Mouse (Mus musculus) heart, embryonic 16.5 days (tissue): Measurements from ENCODE around the gene Tnfaip2. TPM values are rescaled to one million over a fixed set of nuclear protein-coding genes. Genes with fewer than 3 reads are reported as not detected.

Source experiments
- ATAC-seq: fragments of 200-750 bp; cut with Nextera tagmentation; replicated peaks from 2 replicates; pipeline ENCODE4 v1.8.0; 2017; ENCODE audit warnings: moderate number of reproducible peaks; ENCODE audit not compliant: insufficient read depth, low FRiP score; ENCODE audit errors: extremely low read depth
- H3K27ac ChIP-seq: fragments of 300-500 bp; sonication (generic); 2 replicates; pipeline ENCODE4 v1.5.1; 2014; ENCODE audit warnings: mild to moderate bottlenecking, low read length, control low read depth, moderate library complexity
- H3K27me3 ChIP-seq: fragments of 300-500 bp; sonication (generic); 2 replicates; pipeline ENCODE4 v1.6.1; 2014; ENCODE audit warnings: low read length, mixed read lengths; ENCODE audit not compliant: control insufficient read depth, insufficient read depth
- H3K36me3 ChIP-seq: fragments of 300-500 bp; sonication (generic); 2 replicates; pipeline ENCODE4 v1.6.1; 2014; ENCODE audit not compliant: control insufficient read depth, insufficient read depth
- H3K4me1 ChIP-seq: fragments of 300-500 bp; sonication (generic); 2 replicates; pipeline ENCODE4 v1.6.1; 2014; ENCODE audit warnings: low read length, mixed read lengths; ENCODE audit not compliant: control insufficient read depth, insufficient read depth
- H3K4me2 ChIP-seq: fragments of 300-500 bp; sonication (generic); 2 replicates; pipeline ENCODE4 v1.6.1; 2014; ENCODE audit warnings: low read depth, mild to moderate bottlenecking, control low read depth, low read length
- H3K4me3 ChIP-seq: fragments of 300-500 bp; sonication (generic); 2 replicates; pipeline ENCODE4 v1.5.1; 2014; ENCODE audit warnings: mild to moderate bottlenecking, control low read depth, low read length
- H3K9ac ChIP-seq: fragments of 300-500 bp; sonication (generic); 2 replicates; pipeline ENCODE4 v1.6.1; 2014; ENCODE audit warnings: low read length, control low read depth
- H3K9me3 ChIP-seq: fragments of 300-500 bp; sonication (generic); replicated peaks from 2 replicates; pipeline ENCODE4 v1.6.1; 2016; ENCODE audit warnings: low read length; ENCODE audit not compliant: control insufficient read depth
- WGBS: fragments of 180-500 bp; shearing (Covaris S2); extraction: QIAGEN DNeasy Blood & Tissue Kit; methylation state at CpG from one replicate; pipeline ENCODE4 v1.1.7; 2014; 5-methylcytosine and 5-hydroxymethylcytosine counted together
- polyA plus RNA-seq: library from polyadenylated mRNA; unstranded; fragments of >200 nt; fragmentation: Nextera tagmentation; extraction: Ambion mirVana; gene quantifications from 2 replicates; pipeline ENCODE4 v1.2.1, GENCODE M21; 2015

Gene Tnfaip2
- polyA plus RNA-seq: 3.2 and 4.8 TPM in 2 replicates

GRCm38 (mm10) chr12:111442309-111443010 lies at the start of gene Tnfaip2:
TSS of gene Tnfaip2 (plus strand) at chr12:111442469.
- H3K27me3 ChIP-seq: peaks cover 59% of the 10 kb centered on the region
- peak within 1 kb of the TSS; percentile 86 for H3K4me2 ChIP-seq
- ATAC-seq: peak; percentile 89
- H3K4me1 ChIP-seq: peaks cover 14% of the 10 kb centered on the region
- WGBS: 1% methylated on average over 48 of the region's 48 CpGs
- H3K36me3 ChIP-seq: no peaks in the 10 kb centered on the region
- peak within 1 kb of the TSS; percentile 71 for H3K9ac ChIP-seq
- no peaks in the 10 kb centered on the region for H3K9me3 ChIP-seq
- H3K27ac ChIP-seq: peak within 1 kb of the TSS; percentile 32; the same call in 1 of the 2 replicates
- H3K4me3 ChIP-seq: peak within 1 kb of the TSS; percentile 59

GRCm38 (mm10) chr12:111394008-111394407 lies 48.3 kb upstream of the Tnfaip2 start:
- H3K4me1 ChIP-seq: peaks cover 6% of the 10 kb centered on the region
- no peaks in the 10 kb centered on the region for H3K9me3 ChIP-seq
- no peak overlapping the region for H3K4me2 ChIP-seq
- no peaks in the 10 kb centered on the region for H3K27me3 ChIP-seq
- 86% methylated on average over 6 of the region's 6 CpGs for WGBS
- H3K36me3 ChIP-seq: no peaks in the 10 kb centered on the region
- no peak overlapping the region for H3K4me3 ChIP-seq
- no peak overlapping the region for H3K27ac ChIP-seq
- no peak for ATAC-seq
- no peak overlapping the region for H3K9ac ChIP-seq

GRCm38 (mm10) chr12:111396997-111397396 lies 45.3 kb upstream of the Tnfaip2 start:
- H3K27ac ChIP-seq: no peak overlapping the region
- peaks cover 2% of the 10 kb centered on the region; the same call in 1 of the 2 replicates for H3K27me3 ChIP-seq
- H3K4me3 ChIP-seq: no peak overlapping the region
- peaks cover 6% of the 10 kb centered on the region for H3K4me1 ChIP-seq
- no peaks in the 10 kb centered on the region for H3K36me3 ChIP-seq
- no peaks in the 10 kb centered on the region for H3K9me3 ChIP-seq
- no peak overlapping the region for H3K9ac ChIP-seq
- WGBS: 57% methylated on average over 5 of the region's 5 CpGs
- no peak for ATAC-seq
- no peak overlapping the region for H3K4me2 ChIP-seq

GRCm38 (mm10) chr12:111401454-111402184 lies 40.6 kb upstream of the Tnfaip2 start:
- Histone ChIP-seq H3K27me3 (peaks cover 12% of the 10 kb centered on the region; the same call in 1 of the 2 replicates), H3K36me3 (no peaks in the 10 kb centered on the region), H3K27ac (no peak overlapping the region), H3K9ac (no peak overlapping the region), H3K4me1 (peaks cover 8% of the 10 kb centered on the region), H3K9me3 (no peaks in the 10 kb centered on the region), H3K4me2 (no peak overlapping the region), H3K4me3 (no peak overlapping the region)
- 23% methylated on average over 15 of the region's 15 CpGs for WGBS
- ATAC-seq: peak; percentile 42; the same call in 1 of the 2 replicates

- peaks cover 4% of the 10 kb centered on the region; the same call in 1 of the 2 replicates for H3K4me1 ChIP-seq
- ATAC-seq: no peak
- no peak overlapping the region for H3K4me2 ChIP-seq
- H3K4me3 ChIP-seq: no peak overlapping the region
- WGBS: 62% methylated on average over 10 of the region's 10 CpGs
- peaks cover 21% of the 10 kb centered on the region for H3K27me3 ChIP-seq
- H3K9me3 ChIP-seq: no peaks in the 10 kb centered on the region
- no peak overlapping the region for H3K27ac ChIP-seq
- no peak overlapping the region for H3K9ac ChIP-seq
- H3K36me3 ChIP-seq: no peaks in the 10 kb centered on the region
These were observed 37.4 kb upstream of the Tnfaip2 start for GRCm38 (mm10) chr12:111404880-111405279.

- WGBS: 1% methylated on average over 24 of the region's 24 CpGs
- H3K4me1 ChIP-seq: peaks cover 7% of the 10 kb centered on the region
- H3K9me3 ChIP-seq: no peaks in the 10 kb centered on the region
- peaks cover 21% of the 10 kb centered on the region for H3K27me3 ChIP-seq
- peak within 1 kb of the TSS; percentile 53 for H3K4me2 ChIP-seq
- H3K4me3 ChIP-seq: peak within 1 kb of the TSS; percentile 21; the same call in 1 of the 2 replicates
- H3K27ac ChIP-seq: no peak within 1 kb of the TSS
- no peak for ATAC-seq
- H3K9ac ChIP-seq: peak within 1 kb of the TSS; percentile 3; the same call in 1 of the 2 replicates
- no peaks in the 10 kb centered on the region for H3K36me3 ChIP-seq
These were observed 35.6 kb upstream of the Tnfaip2 start, which contains the start of gene Lbhd2 for GRCm38 (mm10) chr12:111406622-111407021. TSS of gene Lbhd2 (plus strand) at chr12:111406809.

- Histone ChIP-seq H3K9ac (no peak overlapping the region), H3K27ac (no peak overlapping the region), H3K4me2 (no peak overlapping the region), H3K9me3 (no peaks in the 10 kb centered on the region), H3K27me3 (peaks cover 18% of the 10 kb centered on the region), H3K4me3 (no peak overlapping the region), H3K36me3 (no peaks in the 10 kb centered on the region), H3K4me1 (peaks cover 25% of the 10 kb centered on the region)
- ATAC-seq: no peak
- WGBS: 54% methylated on average over 5 of the region's 5 CpGs
These were observed 32.7 kb upstream of the Tnfaip2 start for GRCm38 (mm10) chr12:111409583-111409982.

- no peak for ATAC-seq
- peaks cover 10% of the 10 kb centered on the region for H3K27me3 ChIP-seq
- no peak overlapping the region for H3K4me3 ChIP-seq
- no peak overlapping the region for H3K4me2 ChIP-seq
- H3K36me3 ChIP-seq: no peaks in the 10 kb centered on the region
- H3K9ac ChIP-seq: no peak overlapping the region
- no peaks in the 10 kb centered on the region for H3K9me3 ChIP-seq
- peak overlapping the region; percentile 90; the same call in 1 of the 2 replicates for H3K27ac ChIP-seq
- H3K4me1 ChIP-seq: peaks cover 26% of the 10 kb centered on the region
- WGBS: 80% methylated on average over 8 of the region's 8 CpGs
These were observed 30.5 kb upstream of the Tnfaip2 start for GRCm38 (mm10) chr12:111411631-111412355.
